Mouse (Mus musculus) frontal cortex, postnatal 14 days (tissue): Measurements from ENCODE around the gene Mrps27.

ENCODE experiments used
- DNase-seq, 2 experiments: peaks; one replicate each; pipeline ENCODE4 v3.0.0; 2022; ENCODE audit warnings: low spot score in 2 of 2

Mrps27 gene

DNA sequence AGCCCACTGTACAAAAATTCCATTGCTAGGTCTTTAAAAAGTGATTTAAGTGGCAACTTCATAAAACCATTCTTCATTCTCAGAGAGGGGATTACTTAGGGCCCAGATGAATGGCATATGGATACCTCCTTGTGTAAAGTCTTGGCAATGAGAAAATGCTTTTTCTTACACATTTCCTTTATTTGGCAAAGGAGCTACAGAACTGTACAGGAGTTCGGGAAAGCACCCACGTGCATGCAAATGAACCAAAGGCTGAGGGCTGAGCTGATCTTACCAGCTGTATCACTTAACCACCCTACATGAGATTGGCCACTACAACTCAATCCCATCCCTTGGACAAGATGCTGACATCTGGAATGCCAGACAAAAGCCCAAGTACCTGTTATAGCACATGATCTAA, 95.6 kb downstream of the Mrps27 start:
- DNase-seq: no peak

DNA sequence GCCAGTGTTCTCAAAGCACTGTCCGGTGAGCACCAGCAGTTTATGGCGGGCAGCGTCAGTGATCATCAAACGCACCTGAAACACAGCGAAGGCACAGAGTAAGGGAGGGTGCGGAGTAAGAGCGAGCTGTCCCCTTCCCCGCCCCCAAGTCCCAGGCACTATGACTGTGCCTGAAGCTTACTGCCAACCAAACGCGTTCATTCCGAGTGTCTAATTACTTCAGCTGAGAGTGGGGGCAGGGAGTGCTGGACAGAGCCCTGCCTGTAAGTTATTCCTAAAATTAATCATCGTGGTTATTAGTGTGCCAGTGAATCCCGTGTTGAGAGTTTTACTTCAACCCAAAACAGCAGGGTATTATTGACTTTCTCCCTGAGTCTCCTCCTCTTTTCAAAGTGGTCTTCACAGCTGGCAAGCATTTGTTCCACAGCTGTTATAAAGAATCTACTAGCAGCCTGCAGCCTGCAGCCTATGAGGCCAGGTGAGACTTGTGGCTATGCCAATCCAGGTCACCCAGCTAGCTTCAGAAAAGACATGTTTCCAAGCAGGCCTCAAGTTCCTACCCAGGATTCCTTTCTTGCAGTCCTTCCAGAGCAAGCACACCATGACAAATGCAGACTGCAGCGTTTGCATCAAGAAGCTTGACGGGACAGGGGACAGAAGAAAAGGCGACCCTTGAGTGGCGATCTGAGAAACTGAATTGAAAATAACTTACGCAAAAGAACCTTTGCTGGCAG, 97.3 kb downstream of the Mrps27 start:
- no peak for DNase-seq

DNA sequence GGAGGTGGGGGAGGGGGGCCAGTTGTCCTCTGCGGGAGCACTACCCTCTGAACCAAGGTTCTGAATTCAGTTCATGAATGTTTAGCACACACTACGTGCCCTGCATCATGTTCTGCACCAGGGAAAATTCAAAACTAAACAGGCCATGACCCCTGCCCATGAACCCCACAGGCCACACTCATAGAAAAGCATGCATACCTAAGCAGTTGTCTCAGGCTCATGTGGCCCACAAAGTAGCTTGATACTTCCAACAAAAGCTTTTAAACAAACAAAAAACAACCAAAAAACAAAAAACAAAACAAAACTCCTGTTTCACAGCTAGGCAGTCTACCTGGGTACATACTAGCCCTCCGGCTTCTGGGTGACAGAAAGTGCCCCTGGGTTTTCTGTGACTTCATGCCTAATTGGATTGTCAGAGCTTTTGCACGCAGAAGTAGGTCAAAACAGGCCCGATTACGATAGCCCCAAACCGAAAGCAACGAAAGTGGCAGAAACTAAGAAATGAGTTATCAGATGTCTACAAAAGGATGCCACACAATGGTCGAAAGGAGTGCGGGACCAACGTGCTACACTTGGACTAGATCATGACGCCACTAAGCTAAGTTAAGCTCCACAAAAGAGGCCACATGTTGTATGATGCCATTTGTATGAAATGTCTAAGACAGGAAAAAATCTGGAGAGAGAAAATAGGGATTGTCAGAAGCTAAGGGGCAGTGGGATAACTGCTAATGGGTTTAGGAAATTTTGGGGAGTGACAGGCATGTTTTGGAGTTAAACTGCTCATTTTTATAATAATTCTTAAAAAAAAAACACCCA, 98.1 kb downstream of the Mrps27 start:
- DNase-seq: no peak

DNA sequence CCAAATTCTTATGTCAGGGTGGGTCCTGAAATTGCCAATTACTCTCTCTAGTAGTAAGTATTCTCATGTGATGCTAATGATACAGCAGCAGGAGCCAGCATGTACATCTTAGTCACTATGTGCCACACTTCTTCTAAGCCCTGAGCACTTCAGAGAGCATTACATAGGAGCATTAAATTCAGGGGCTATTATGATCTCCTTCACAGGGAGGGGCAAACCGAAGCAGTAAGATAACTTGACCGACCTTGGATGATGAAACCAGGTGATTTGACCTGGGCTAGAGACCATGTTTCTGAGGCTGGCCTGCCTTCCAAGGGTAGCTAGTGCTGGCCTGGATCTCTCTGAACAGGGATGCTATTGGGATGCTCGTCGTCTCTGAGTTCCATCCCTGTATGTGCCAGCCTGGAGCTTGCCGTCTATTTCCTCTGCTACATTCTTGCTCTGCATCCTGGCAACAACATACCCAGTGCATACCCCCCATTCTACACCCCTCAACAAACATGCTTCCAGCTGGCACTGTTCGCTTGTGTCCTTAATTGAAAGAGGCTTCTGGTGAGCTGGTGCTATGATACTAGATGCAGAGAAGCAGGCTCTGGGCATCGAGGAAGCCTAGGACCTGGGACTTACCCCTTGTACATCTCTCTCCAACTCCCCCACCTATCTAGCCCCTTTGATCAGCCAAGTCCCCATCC, 99.0 kb downstream of the Mrps27 start:
- no peak for DNase-seq

DNA sequence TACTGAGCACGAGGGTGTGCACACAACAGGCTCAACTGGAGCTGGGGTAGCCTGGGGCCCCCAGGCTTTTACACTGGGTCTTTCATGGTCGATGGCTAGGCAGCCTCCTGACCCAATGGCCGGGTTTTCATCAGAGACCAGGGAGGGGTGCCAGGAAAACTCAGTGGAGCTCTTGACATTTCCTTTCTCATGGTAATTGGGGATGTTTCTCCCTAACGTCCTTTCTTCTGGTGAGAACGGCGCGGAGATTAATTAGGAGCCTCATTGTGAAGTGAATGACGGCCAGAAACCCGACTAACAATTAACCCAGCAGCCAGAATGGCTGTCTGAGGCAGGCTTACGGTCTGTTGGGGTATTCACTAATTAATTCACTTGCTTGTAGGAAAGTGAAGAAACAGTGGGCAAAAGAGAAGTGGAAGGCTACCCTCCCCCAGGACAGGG, 99.9 kb downstream of the Mrps27 start:
- DNase-seq: no peak

DNA sequence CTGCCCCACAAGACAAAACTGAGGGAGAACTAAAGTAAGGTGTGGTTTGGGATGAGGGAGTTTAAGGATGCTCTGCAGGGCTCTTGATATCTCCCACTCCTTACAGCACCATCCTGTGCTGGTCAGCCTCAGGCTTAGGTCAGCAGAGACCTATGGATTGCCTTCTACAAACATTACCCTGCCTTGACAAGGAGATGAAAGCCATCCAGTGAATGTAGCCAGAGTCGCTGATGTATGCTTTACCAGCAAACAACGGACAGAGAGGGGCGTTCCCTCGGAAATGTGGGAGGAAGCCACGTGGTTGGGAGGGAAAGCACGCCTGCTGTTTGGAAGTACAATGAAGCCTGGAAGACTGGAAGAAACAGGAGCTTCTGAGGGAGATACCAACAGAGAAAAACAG, 100.3 kb downstream of the Mrps27 start:
- no peak for DNase-seq

DNA sequence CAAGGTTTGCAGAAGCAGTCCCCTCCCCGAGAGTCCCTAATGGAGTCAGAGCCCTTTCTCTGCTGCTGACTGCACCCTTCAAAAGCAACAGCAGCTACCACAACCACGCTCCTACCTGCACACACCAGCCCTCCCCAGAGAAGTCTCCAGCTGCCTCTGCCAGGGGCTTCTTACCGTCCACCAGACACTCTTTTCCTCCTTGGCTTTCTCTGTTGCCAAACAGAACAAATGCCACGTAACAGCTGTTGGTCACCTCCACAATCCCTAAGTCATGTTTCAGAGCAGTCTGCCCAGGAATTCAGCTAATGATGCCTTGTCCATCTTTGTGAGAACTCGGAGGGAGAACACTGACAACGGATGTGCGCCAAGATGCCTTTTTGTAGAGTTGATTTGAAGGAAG, 102.4 kb downstream of the Mrps27 start:
- DNase-seq: no peak

DNA sequence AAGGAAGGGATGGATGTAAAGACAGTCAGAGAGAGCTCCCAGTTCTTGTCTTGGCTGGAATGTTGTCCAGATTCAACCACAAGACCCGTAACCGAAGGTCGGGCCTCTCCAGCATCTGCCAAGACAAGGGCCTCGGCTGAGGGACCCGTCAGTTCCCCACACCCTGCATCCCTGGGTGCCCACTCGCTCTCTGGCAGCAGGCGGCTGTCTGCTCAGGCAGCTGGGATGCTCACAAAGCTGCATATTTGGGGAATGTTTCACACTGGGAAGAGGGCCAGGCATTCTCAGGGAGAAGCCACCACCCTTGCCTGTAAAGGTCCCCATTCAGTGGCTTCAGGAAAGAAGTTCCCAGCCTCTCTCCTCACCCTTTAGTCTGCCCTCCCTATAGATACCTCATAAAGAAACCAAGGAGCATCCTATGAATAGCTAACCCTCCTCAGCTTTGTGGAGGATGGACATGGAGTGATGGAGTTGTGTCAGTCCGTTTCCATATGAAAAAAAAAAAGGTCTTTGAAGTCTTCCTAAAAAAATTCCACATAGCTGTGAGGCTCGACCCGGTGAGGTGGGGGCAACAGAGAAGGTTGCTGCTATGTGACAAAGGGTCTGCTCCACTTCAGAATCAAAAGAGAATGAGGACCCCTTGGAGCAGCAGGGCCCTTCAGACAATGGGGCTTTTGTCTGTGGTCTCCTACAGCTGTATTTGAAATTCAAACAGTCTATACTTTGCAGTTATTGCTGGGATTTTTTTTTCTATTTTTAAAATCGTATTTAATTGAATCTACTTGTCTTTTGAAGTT, 103.0 kb downstream of the Mrps27 start:
- peak in 1 of 2 experiments; percentile 49 for DNase-seq

DNA sequence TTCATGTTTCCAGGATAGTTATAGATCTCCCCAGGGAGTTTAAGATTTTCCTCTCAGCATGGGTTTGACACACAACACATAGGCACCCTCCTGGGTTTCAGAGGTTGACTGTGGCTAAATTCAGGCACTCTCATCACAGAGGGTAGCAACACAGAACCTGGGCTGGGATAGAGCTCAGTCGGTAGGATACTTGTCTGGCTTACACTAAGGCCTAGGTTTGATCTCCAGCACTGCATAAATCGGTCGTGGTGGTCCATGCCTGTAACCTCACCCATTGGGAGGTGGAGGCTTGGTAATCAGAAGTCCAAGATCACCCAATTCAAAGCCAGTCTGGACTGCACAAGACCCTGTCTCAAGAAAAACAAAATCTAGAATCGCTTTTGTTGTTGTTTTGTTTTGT, 103.7 kb downstream of the Mrps27 start:
- no peak for DNase-seq

DNA sequence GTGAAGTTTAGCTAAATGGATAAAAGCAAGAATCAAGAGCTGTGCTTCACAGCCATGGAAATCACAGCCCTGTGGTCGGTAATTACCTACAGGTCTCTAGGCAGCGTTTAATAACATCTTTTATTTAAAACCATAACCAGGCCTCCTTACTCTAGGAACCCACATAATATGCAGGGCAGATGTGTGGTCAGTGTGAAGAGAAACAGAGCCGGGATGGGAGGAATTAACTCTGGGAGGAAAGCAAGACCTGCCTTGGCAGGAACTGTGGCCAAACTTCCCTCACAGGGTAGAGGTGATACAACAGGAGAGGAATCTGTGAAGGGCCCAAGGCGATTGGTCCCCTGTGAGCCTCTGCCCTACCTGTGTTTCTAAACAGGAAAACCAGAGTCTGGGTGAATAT, 105.0 kb downstream of the Mrps27 start:
- no peak for DNase-seq

DNA sequence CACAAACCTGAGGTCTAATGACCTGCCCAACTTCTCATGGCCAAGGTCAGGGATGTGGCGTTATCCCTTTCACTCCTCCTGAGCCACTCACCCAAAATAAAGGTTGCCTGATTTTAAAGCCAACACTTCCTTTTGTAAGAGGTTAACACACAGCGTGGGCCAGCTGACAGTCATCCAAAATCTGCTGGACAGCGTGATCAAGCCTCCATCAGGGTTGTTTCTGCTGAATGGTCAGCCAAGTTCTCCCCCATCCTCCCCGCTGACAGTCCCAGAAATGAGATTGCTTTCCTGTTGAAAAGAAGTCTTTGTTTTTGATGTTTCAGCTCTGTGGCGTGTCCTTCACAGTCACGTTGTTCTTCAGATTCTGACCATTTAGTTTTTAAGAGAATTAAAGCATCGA, 106.2 kb downstream of the Mrps27 start:
- DNase-seq: no peak

DNA sequence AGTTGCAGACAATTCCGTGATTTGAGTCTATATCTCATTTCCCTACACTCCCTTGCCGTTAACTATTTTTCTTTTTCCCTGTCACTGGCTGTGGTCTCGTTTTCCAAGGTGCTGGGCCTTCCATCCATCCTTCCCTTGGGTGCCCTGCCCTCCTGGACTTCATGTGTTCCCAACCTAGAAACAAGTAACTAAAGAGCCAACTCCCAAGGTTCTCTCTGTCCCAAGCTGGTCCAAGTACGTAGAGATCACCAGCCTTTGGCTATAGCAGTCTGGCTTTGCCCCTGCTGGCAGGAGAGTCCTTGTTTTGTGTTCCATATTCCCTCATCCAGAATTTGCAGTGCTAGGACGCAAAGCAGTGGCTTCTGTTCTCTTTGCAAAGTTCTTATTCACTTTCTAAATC, 106.7 kb downstream of the Mrps27 start:
- DNase-seq: no peak

DNA sequence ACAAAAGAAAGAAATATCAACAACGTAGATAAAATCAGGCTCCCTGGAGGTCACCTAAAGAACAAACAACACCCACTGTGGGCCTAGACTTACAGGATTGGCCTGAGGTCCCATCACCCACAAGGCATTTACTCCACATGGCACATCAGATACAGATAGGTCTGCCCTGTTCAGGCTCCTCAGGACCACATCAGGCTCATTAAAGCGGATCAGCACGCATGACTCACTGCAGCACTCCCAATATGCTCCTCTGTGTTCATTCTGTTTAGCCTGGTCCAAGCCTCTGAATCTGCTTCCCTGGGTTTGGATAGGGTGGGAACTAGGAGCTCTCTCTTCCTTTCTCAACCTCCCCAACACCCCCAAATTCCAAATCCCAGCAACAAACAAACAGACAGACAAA, 107.9 kb downstream of the Mrps27 start:
- no peak for DNase-seq

DNA sequence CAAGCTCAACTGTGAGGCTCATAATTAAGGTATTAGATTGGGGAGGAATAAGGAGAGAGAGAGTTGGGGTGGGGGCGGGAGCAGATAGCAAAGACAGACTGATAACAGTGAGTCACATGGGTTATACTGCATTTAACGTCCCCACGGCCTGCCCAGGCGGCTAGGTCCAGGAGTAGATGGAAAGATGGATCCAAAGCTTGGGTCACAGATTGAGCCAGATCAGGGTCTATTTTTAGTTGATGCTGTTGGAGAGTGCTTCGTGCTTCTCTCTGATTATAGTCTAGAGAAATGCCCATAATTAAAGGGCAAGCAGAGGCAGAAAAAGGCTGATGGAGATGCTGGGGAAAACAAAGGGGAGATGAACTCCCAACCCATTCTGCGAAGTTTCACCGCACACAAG, 110.4 kb downstream of the Mrps27 start:
- DNase-seq: no peak

DNA sequence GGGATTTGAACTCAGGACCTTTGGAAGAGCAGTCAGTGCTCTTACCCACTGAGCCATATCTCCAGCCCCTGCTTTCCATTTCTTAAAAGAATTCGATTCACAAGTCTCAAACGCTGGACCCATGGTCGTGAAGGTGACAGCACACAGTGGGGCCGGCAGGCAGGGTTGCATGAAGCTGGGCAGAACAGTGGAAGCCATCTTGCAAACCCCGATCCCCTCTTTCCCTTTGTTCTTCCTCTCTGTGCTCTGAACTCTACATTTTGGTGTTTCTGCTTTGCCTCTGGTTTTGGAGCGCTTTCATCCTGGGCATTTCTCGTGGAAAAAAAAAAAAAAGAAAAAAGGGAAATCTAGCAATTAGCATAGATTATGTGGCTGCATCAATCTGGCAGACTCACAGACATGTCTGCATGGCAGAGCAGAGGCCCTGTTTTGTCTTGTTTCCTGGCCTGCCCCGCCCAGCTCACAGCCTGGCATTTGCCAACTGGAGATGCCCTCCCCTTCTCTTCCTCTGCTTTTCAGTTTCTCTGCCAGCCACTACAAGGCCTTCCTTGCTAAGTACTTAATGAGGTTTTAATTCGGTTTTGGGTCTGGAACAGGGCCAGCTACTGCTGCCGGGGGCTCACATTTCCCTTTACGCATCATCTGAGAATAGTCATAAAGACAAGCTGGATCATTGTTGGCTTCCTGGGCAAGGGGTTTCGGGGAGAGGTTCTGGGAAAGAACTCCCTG, 114.2 kb downstream of the Mrps27 start:
- DNase-seq: no peak

DNA sequence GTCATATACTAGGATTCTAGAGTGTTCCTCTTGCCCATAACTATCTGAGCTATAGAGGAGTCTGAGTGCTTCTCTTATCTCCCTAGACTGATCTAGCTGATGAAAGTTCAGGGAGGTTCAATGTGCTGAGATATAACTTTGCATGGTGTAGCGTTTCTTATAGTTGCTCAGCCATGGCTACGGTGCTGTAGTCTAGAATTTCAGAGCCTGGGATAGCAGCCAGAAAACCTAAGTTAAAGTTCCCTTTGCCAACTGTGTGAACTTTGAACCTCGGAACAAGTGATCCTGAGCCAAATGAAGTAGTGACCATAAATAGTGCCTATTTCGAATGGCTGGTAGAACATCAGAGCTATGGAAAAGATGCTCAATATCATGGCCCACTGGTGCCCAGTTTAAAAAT, 115.0 kb downstream of the Mrps27 start:
- DNase-seq: no peak

DNA sequence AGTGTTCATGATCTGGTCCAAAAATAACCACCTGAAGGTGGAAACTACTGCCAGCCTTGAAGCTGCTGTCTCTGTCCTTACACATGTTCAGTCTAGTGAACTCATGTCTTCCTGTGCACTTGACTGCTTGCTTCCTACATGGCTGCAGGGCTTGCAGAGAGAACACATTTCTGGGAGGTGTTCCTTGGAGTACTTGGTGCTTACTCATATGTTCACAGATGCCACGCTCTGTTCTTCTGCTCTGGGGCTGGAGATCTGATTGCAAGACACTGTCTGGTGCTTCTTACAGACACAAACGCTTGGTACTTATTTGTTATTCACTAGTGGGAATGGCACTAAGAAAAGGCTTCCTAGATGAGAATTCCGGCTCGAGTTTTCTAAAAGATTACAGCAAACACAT, 117.3 kb downstream of the Mrps27 start:
- DNase-seq: no peak

DNA sequence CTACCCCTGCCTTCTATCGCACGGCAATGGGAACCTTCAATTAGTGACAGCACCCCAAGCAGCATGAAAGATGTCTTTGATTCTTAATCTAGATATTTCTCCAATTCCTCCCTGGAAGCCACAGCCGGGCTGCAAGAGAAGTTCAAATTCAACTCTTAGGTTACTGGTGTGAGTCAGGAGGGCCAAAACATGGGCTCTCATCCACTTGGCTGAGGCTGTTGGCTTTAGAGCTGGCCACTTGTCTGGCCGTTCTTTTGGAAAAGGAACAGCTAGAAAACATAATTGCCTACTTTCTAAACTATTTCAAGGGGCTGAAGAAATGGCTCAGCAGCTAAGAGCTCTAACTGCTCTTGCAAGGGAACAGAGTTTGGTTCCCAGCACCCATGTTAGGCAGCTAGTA, 120.0 kb downstream of the Mrps27 start:
- DNase-seq: no peak
